17 mouse cellular contexts compared by ENCODE assay signal in genomic region chr3:15200990-15201389, GRCm38 (mm10).
"Had no signal": no experiment of that assay in that cellular context is flagged by ENCODE, and none has a peak within 500 bp of the region (broad histone marks: within the 10 kb centered on the region; RNA-seq: fewer than 3 reads in every experiment).

No protein-coding gene starts in this region.

- H3K4me3 ChIP-seq: midbrain, embryonic 10.5 days; midbrain, embryonic 12.5 days; myocyte; neural tube, embryonic 13.5 days; neural tube, embryonic 15.5 days; stomach, embryonic 15.5 days had no signal

- H3K36me3 ChIP-seq: midbrain, embryonic 10.5 days; midbrain, embryonic 12.5 days; neural tube, embryonic 13.5 days; neural tube, embryonic 15.5 days; stomach, embryonic 15.5 days had no signal

- H3K27me3 ChIP-seq: midbrain, embryonic 12.5 days; neural tube, embryonic 13.5 days; neural tube, embryonic 15.5 days; stomach, embryonic 15.5 days had no signal

- H3K4me2 ChIP-seq: lung, embryonic 14.5 days; midbrain, embryonic 12.5 days; neural tube, embryonic 13.5 days; neural tube, embryonic 15.5 days; stomach, embryonic 15.5 days had no signal

- H3K27ac ChIP-seq: midbrain, embryonic 10.5 days; midbrain, embryonic 12.5 days; neural tube, embryonic 13.5 days; neural tube, embryonic 15.5 days; stomach, embryonic 15.5 days; stomach, postnatal 0 days had no signal

- H3K9me3 ChIP-seq: midbrain, embryonic 10.5 days; midbrain, embryonic 12.5 days; neural tube, embryonic 13.5 days; neural tube, embryonic 15.5 days; stomach, embryonic 15.5 days had no signal

- H3K9ac ChIP-seq: lung, embryonic 14.5 days; midbrain, embryonic 12.5 days; neural tube, embryonic 13.5 days; neural tube, embryonic 15.5 days; stomach, embryonic 15.5 days had no signal

- H3K4me1 ChIP-seq: midbrain, embryonic 12.5 days; neural tube, embryonic 13.5 days; neural tube, embryonic 15.5 days; stomach, embryonic 15.5 days had no signal

- ATAC-seq: midbrain, embryonic 16.5 days had no signal

- DNase-seq: lung, adult 18-20 months; lung, embryonic 14.5 days; lung, postnatal 10 days; lung, postnatal 4 days; midbrain, embryonic 14.5 days; right cerebral cortex, postnatal 14 days; thymus, adult 2 months; thymus, postnatal 25 days; thymus, postnatal 4 days had no signal
